Mouse (Mus musculus): ENCODE measurements around the gene Ccdc69.

GRCm38 (mm10) chr11:55099868-55100267 lies 21.9 kb upstream of the Ccdc69 start:
- TF ChIP-seq CTCF (IDR thresholded peaks at IDR 0.05; ENCODE audit: low read depth): no peak
- TF ChIP-seq EP300 (optimal IDR thresholded peaks at IDR 0.05): no peak
